Mouse (Mus musculus): ENCODE data around the gene Fsd2. TPM values are rescaled to one million over a fixed set of nuclear protein-coding genes. Genes with fewer than 3 reads are reported as not detected.

Gene Fsd2
- polyA plus RNA-seq, 1 experiment from 2014 or later, result 0.04 TPM

- peak; percentile 81 for ATAC-seq (replicated peaks; ENCODE audit: low FRiP score, low read depth)
- Histone ChIP-seq H3K4me1 (replicated peaks; ENCODE audit: insufficient read depth, low read length) (no peaks in the 10 kb centered on the region), H3K4me3 (replicated peaks; ENCODE audit: low read depth, low read length) (peak within 1 kb of the TSS; percentile 39), H3K36me3 (ENCODE audit: insufficient read depth, low read length) (no peaks in the 10 kb centered on the region), H3K9ac (ENCODE audit: low read depth, low read length) (no peak within 1 kb of the TSS), H3K4me2 (ENCODE audit: low read length) (peak within 1 kb of the TSS; percentile 80), H3K27me3 (ENCODE audit: insufficient read depth, low read length) (0 out of 2 replicates have a peak, but pooled peaks cover 3% of the 10 kb centered on the region), H3K9me3 (replicated peaks; ENCODE audit: low read length) (no peaks in the 10 kb centered on the region), H3K27ac (no peak within 1 kb of the TSS)
- TF ChIP-seq CTCF (IDR thresholded peaks at IDR 0.05; ENCODE audit: low read depth), result no peak
- peak; percentile 87 for DNase-seq (ENCODE audit: low spot score)
- under 1% methylated on average over 54 of the region's 57 CpGs for WGBS
These were observed 73.3 kb downstream of the Fsd2 start, which contains the start of gene Ap3b2 for GRCm38 (mm10) chr7:81493331-81494021. Gene Ap3b2, minus strand, starts transcription at chr7:81493925.

GRCm38 (mm10) chr7:81492628-81493027 is 74.1 kb downstream of the Fsd2 start:
- Histone ChIP-seq H3K9me3 (replicated peaks; ENCODE audit: low read length) (no peaks in the 10 kb centered on the region), H3K9ac (ENCODE audit: low read depth, low read length) (no peak overlapping the region), H3K36me3 (ENCODE audit: insufficient read depth, low read length) (no peaks in the 10 kb centered on the region), H3K27ac (no peak overlapping the region), H3K4me2 (ENCODE audit: low read length) (peak overlapping the region; percentile 80; the same call in 1 of the 2 replicates), H3K4me3 (replicated peaks; ENCODE audit: low read depth, low read length) (no peak overlapping the region), H3K4me1 (replicated peaks; ENCODE audit: insufficient read depth, low read length) (no peaks in the 10 kb centered on the region), H3K27me3 (ENCODE audit: insufficient read depth, low read length) (0 out of 2 replicates have a peak, but pooled peaks cover 3% of the 10 kb centered on the region)
- no peak for TF ChIP-seq CTCF (IDR thresholded peaks at IDR 0.05; ENCODE audit: low read depth)
- ATAC-seq (replicated peaks; ENCODE audit: low FRiP score, low read depth) (no peak), DNase-seq (ENCODE audit: low spot score) (no peak)
- 44% methylated on average over 9 of the region's 9 CpGs for WGBS

GRCm38 (mm10) chr7:81489649-81490048 is 77.1 kb downstream of the Fsd2 start:
- Histone ChIP-seq H3K27me3 (ENCODE audit: insufficient read depth, low read length) (0 out of 2 replicates have a peak, but pooled peaks cover 3% of the 10 kb centered on the region), H3K36me3 (ENCODE audit: insufficient read depth, low read length) (no peaks in the 10 kb centered on the region), H3K9ac (ENCODE audit: low read depth, low read length) (no peak overlapping the region), H3K9me3 (replicated peaks; ENCODE audit: low read length) (no peaks in the 10 kb centered on the region), H3K4me3 (replicated peaks; ENCODE audit: low read depth, low read length) (no peak overlapping the region), H3K4me2 (ENCODE audit: low read length) (no peak overlapping the region), H3K4me1 (replicated peaks; ENCODE audit: insufficient read depth, low read length) (no peaks in the 10 kb centered on the region), H3K27ac (no peak overlapping the region)
- WGBS, result 10% methylated on average over 9 of the region's 9 CpGs
- TF ChIP-seq CTCF (IDR thresholded peaks at IDR 0.05; ENCODE audit: low read depth), result no peak
- ATAC-seq (replicated peaks; ENCODE audit: low FRiP score, low read depth) (no peak), DNase-seq (ENCODE audit: low spot score) (peak; percentile 39)

MicroRNAs encoded within 50 kb of the gene (microRNA counts, 519-probe panel; counts per million panel counts)
- 330 counts per million, percentile 68 among the panel's probes with 10 or more counts for microRNA mmu-miR-1839-3p
- microRNA mmu-miR-1839-5p, result 4,375 counts per million, percentile 77 among the panel's probes with 10 or more counts

Other genes starting within 250 kb of the Fsd2 start
- gene Rps17, start 221.7 kb downstream of the Fsd2 start, polyA plus RNA-seq (2015; fragmentation: Nextera tagmentation; extraction: Ambion mirVana), result 1,280 and 1,501 TPM in 2 replicates
- 0.39 and 0.80 TPM in 2 replicates for gene Cpeb1, start 111.5 kb downstream of the Fsd2 start, polyA plus RNA-seq (2015; fragmentation: Nextera tagmentation; extraction: Ambion mirVana)
- gene Ap3b2, start 73.0 kb downstream of the Fsd2 start, polyA plus RNA-seq (2015; fragmentation: Nextera tagmentation; extraction: Ambion mirVana), result 0.26 and 0.31 TPM in 2 replicates
- not detected in 2 replicates for gene BC048679, start 68.7 kb downstream of the Fsd2 start, polyA plus RNA-seq (2015; fragmentation: Nextera tagmentation; extraction: Ambion mirVana)
- 5.1 and 5.7 TPM in 2 replicates for gene Whamm, start 4.3 kb upstream of the Fsd2 start, polyA plus RNA-seq (2015; fragmentation: Nextera tagmentation; extraction: Ambion mirVana)
- 8.2 and 8.4 TPM in 2 replicates for gene Homer2, start 140.6 kb upstream of the Fsd2 start, polyA plus RNA-seq (2015; fragmentation: Nextera tagmentation; extraction: Ambion mirVana)
- 173 and 175 TPM in 2 replicates for gene Ramac, start 196.0 kb upstream of the Fsd2 start, polyA plus RNA-seq (2015; fragmentation: Nextera tagmentation; extraction: Ambion mirVana)
- gene 3110040N11Rik, start 222.5 kb upstream of the Fsd2 start, polyA plus RNA-seq (2015; fragmentation: Nextera tagmentation; extraction: Ambion mirVana), result 46.4 and 49.0 TPM in 2 replicates